ENCODE assay signal across 8 mouse cellular contexts in the genomic region with DNA sequence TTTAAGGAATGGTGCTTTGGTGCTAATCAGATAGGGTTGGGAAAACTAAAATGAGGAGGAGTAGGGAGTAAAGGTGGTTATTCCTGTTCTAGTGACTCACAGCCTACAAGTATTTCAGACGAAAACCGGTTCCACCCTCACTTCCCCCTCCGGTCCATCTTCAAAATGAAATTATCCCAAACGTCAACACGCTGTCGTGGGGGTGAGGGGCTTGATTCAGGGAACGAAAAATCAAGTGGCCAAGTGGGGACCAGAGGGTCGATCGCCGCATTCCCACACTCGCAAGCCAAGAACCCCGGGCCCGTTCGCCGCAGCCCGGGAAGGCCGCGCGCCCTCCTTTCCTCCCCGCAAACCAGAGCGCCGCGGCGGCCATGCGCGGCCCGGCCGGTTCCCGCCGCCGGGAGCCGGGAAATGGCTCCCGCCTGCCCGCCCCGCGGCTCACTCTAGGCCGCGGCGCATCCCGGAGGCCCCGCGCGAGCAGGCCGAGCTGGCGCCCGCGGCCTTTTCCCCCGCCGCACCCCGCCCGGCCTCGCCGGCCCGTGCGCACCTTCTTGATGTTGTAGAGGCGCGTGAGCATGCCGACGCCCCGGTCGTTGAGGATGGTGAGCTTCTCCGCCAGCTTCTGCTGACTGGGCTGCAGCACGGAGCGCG. TPM values are rescaled to one million over a fixed set of nuclear protein-coding genes. Genes with fewer than 3 reads are reported as not detected.
A peak's percentile ranks its signal among the peaks of the same experiment; 100 is the strongest.
DNase-seq lines count a peak whose midpoint lies in the region; ATAC-seq and TF ChIP-seq lines count a peak whose summit lies in the region.

No protein-coding gene starts in this region.

- peak; percentile 63 for ATAC-seq in erythroblast, adult 5-6 weeks (replicated peaks; ENCODE audit: low FRiP score, poor library complexity, severe bottlenecking)
- peak; percentile 77 for ATAC-seq in hindbrain, postnatal 0 days
- ATAC-seq in lung, embryonic 14.5 days (ENCODE audit: insufficient read depth) = peak; percentile 71

- peak; percentile 38 to 77 for DNase-seq in cerebellum, adult 18-20 months
- DNase-seq in cerebellum, adult 11-12 months = no peak
- peak; percentile 2 to 6 for DNase-seq in thymus, adult 18-20 months
- DNase-seq in thymus, postnatal 36 days = no peak
- peak; percentile 64 for DNase-seq in hindbrain, postnatal 0 days (ENCODE audit: low spot score)
- peak; percentile 64 for DNase-seq in lung, embryonic 14.5 days
- DNase-seq in retina, postnatal 1 day = peak; percentile 54

- peaks cover 10% of the 10 kb centered on the region for H3K4me1 ChIP-seq in hindbrain, postnatal 0 days (ENCODE audit: insufficient read depth, low read length)
- H3K4me1 ChIP-seq in lung, embryonic 14.5 days (ENCODE audit: insufficient read depth) = peaks cover 9% of the 10 kb centered on the region

- peak overlapping the region; percentile 99 for H3K27ac ChIP-seq in hindbrain, postnatal 0 days
- peak overlapping the region; percentile 98 for H3K27ac ChIP-seq in lung, embryonic 14.5 days (ENCODE audit: low read depth)

- WGBS in hindbrain, postnatal 0 days = under 1% methylated on average over 50 of the region's 65 CpGs
- WGBS in lung, embryonic 14.5 days = under 1% methylated on average over 52 of the region's 65 CpGs

- H3K27me3 ChIP-seq in hindbrain, postnatal 0 days (ENCODE audit: insufficient read depth, low read length) = no peaks in the 10 kb centered on the region
- no peaks in the 10 kb centered on the region for H3K27me3 ChIP-seq in lung, embryonic 14.5 days (ENCODE audit: insufficient read depth, low read length)

- H3K9me3 ChIP-seq in hindbrain, postnatal 0 days (ENCODE audit: low read length) = no peaks in the 10 kb centered on the region
- no peaks in the 10 kb centered on the region for H3K9me3 ChIP-seq in lung, embryonic 14.5 days (ENCODE audit: low read depth, low read length)

- H3K9ac ChIP-seq in hindbrain, postnatal 0 days (replicated peaks; ENCODE audit: low read length) = peak overlapping the region; percentile 99
- H3K9ac ChIP-seq in lung, embryonic 14.5 days = peak overlapping the region; percentile 98

- TF ChIP-seq CTCF in hindbrain, postnatal 0 days (IDR thresholded peaks at IDR 0.05; ENCODE audit: low read depth) = no peak
- TF ChIP-seq CTCF in lung, embryonic 14.5 days (IDR thresholded peaks at IDR 0.05; ENCODE audit: low read depth) = no peak

- H3K36me3 ChIP-seq in hindbrain, postnatal 0 days (ENCODE audit: insufficient read depth, low read length) = no peaks in the 10 kb centered on the region
- no peaks in the 10 kb centered on the region for H3K36me3 ChIP-seq in lung, embryonic 14.5 days (ENCODE audit: insufficient read depth)

- H3K4me2 ChIP-seq in hindbrain, postnatal 0 days (ENCODE audit: low read depth, low read length) = peak overlapping the region; percentile 67
- peak overlapping the region; percentile 73 for H3K4me2 ChIP-seq in lung, embryonic 14.5 days

- H3K4me3 ChIP-seq in hindbrain, postnatal 0 days (ENCODE audit: low read length) = peak overlapping the region; percentile 92
- peak overlapping the region; percentile 88 for H3K4me3 ChIP-seq in lung, embryonic 14.5 days (ENCODE audit: low read depth, low read length)

RNA-seq across cellular contexts. Expression of gene Nckap1, which starts 0.7 kb away (rescaled TPM):
- total RNA-seq in erythroblast, adult 5-6 weeks (2015; ENCODE audit: low replicate concordance) = 5.2 and 15.9 TPM in 2 replicates
- 5.9 and 13.8 TPM in 2 replicates for total RNA-seq in erythroblast, adult 5-6 weeks (2017; ENCODE audit: low replicate concordance)
- 112 and 119 TPM in 2 replicates for total RNA-seq in hindbrain, postnatal 0 days (2014; rRNA removed)
- 80.2 and 81.9 TPM in 2 replicates for polyA plus RNA-seq in hindbrain, postnatal 0 days (2015; fragmentation: Nextera tagmentation; extraction: Ambion mirVana)
- 67.6 and 68.9 TPM in 2 replicates for polyA plus RNA-seq in lung, embryonic 14.5 days (2014; fragmentation: Nextera tagmentation; extraction: Ambion mirVana)

RNA-seq across cellular contexts. Expression of gene Dusp19, which starts 36.4 kb away (rescaled TPM):
- 0.58 and 3.3 TPM in 2 replicates for total RNA-seq in erythroblast, adult 5-6 weeks (2015; ENCODE audit: low replicate concordance)
- total RNA-seq in erythroblast, adult 5-6 weeks (2017; ENCODE audit: low replicate concordance) = 1.4 TPM in 1 of 2 replicates, not detected in the other
- total RNA-seq in hindbrain, postnatal 0 days (2014; rRNA removed) = 14.7 and 17.5 TPM in 2 replicates
- polyA plus RNA-seq in hindbrain, postnatal 0 days (2015; fragmentation: Nextera tagmentation; extraction: Ambion mirVana) = 11.4 and 11.5 TPM in 2 replicates
- 15.1 and 16.8 TPM in 2 replicates for polyA plus RNA-seq in lung, embryonic 14.5 days (2014; fragmentation: Nextera tagmentation; extraction: Ambion mirVana)

RNA-seq across cellular contexts. Expression of gene Nup35, which starts 36.6 kb away (rescaled TPM):
- 15.9 and 26.5 TPM in 2 replicates for total RNA-seq in erythroblast, adult 5-6 weeks (2015; ENCODE audit: low replicate concordance)
- total RNA-seq in erythroblast, adult 5-6 weeks (2017; ENCODE audit: low replicate concordance) = 7.9 and 15.1 TPM in 2 replicates
- total RNA-seq in hindbrain, postnatal 0 days (2014; rRNA removed) = 42.4 and 48.1 TPM in 2 replicates
- polyA plus RNA-seq in hindbrain, postnatal 0 days (2015; fragmentation: Nextera tagmentation; extraction: Ambion mirVana) = 30.4 and 32.4 TPM in 2 replicates
- polyA plus RNA-seq in lung, embryonic 14.5 days (2014; fragmentation: Nextera tagmentation; extraction: Ambion mirVana) = 58.9 and 59.0 TPM in 2 replicates

Comparison
In these comparisons a context has a peak if more than half of its experiments do, and no peak if none do; other contexts are left out.
1. DNase-seq: peak in cerebellum, adult 18-20 months (2 of 2), thymus, adult 18-20 months (2 of 2), hindbrain, postnatal 0 days (single experiment), lung, embryonic 14.5 days (single experiment) and retina, postnatal 1 day (single experiment); none in cerebellum, adult 11-12 months (single experiment) and thymus, postnatal 36 days (0 of 2).
2. Peak in every context shown above with its lines, with median percentiles within 50 percentile points of each other: ATAC-seq.